Mouse (Mus musculus) common myeloid progenitor, adult 5-6 weeks (primary cell): ENCODE measurements around the gene Olfr1228. TPM values are rescaled to one million over a fixed set of nuclear protein-coding genes. Genes with fewer than 3 reads are reported as not detected.

Experiments
- ATAC-seq: replicated peaks from 2 replicates; pipeline ENCODE4 v1.8.0; 2016; ENCODE audit warnings: low read depth, mild to moderate bottlenecking, moderate TSS enrichment, inconsistent platforms; ENCODE audit not compliant: poor library complexity, severe bottlenecking
- total RNA-seq: library from RNA; stranded (forward); fragments of 200-1000, 187-1606 nt; gene quantifications from 2 replicates; pipeline ENCODE4 v1.2.3, GENCODE M21; 2017

Gene Olfr1228
- total RNA-seq: not detected in 2 replicates

- ATAC-seq: no peak
These were observed at the start of gene Olfr1228 for GRCm38 (mm10) chr2:89253962-89254361. Gene Olfr1228 (minus strand): TSS chr2:89254062.

DNA sequence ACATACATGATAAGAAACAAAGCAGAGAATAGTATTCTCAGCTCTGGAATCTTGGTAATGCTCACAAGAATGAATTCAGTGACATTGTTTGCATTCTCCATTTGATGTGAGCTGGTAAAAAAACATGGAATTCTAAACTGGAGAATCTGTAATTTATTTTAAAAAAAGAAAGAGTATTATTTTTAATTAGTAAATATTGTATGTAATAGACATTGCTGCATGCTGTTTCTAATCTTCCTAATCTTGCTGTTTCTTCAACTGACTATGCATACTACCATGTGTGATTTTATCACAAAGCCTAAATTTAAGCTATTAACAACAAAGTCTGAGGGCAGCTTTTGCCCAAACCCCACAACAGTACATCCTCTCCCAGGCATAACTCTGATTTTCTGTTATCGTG lies 43.3 kb upstream of the Olfr1228 start, which contains the start of gene Olfr1230:
Olfr1230 (minus strand) TSS at position 101 of the 400 bp plus-strand sequence.
- no peak for ATAC-seq

DNA sequence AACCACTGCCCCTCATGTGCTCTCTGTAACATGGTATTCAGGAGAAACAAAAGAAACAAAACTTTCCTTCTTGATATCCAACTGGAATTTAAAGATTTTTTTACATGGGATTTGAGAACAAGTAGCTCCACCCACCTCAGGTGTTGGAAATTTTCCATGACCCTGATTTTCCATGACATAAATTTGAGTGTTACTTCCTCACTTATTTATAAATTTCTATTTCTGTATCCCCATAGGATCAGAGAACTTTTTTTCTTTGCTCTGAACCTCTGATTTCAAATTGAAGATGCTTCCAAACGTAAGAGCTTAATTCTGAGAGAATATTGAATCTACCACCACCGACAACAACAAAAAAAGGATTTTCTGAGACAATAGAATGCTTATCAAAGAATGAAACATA lies 34.1 kb upstream of the Olfr1228 start, which contains the start of gene Olfr1229:
Olfr1229 (minus strand) TSS at position 101 of the 400 bp plus-strand sequence.
- ATAC-seq: no peak

DNA sequence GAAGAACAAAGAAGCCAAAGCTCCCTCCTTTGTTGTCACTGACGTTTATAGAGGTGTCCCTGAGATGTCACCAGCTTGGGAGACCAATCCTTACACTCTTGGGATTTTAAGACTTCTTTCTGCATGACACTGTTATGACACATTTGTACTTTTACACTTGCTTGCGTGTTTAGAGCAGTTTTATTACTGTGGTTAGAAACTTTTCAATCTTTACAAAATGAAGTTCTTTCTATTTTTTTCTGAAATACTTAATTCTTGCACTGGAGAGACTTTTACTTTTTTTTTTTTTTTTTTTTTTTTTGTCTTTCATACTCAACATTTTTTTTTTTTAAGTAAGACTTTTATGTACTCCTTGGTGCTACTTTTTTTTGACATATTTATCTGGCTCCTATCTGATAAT lies 53.9 kb downstream of the Olfr1228 start, which contains the start of gene Olfr1226:
Olfr1226 (minus strand) TSS at position 101 of the 400 bp plus-strand sequence.
- no peak for ATAC-seq

Other genes with a start within 250 kb of the Olfr1228 start
- not detected in 2 replicates for gene Olfr1215, start 247.1 kb downstream of the Olfr1228 start, total RNA-seq
- gene Olfr1216, start 235.7 kb downstream of the Olfr1228 start, total RNA-seq: not detected in 2 replicates
- gene Olfr1217, start 222.0 kb downstream of the Olfr1228 start, total RNA-seq: not detected in 2 replicates
- not detected in 2 replicates for gene Olfr1218, start 192.9 kb downstream of the Olfr1228 start, total RNA-seq
- gene Olfr1219, start 170.5 kb downstream of the Olfr1228 start, total RNA-seq: not detected in 2 replicates
- not detected in 2 replicates for gene Olfr1220, start 147.2 kb downstream of the Olfr1228 start, total RNA-seq
- not detected in 2 replicates for gene Olfr1221, start 136.8 kb downstream of the Olfr1228 start, total RNA-seq
- not detected in 2 replicates for gene Olfr1222, start 121.0 kb downstream of the Olfr1228 start, total RNA-seq
- not detected in 2 replicates for gene Olfr1223, start 102.5 kb downstream of the Olfr1228 start, total RNA-seq
- not detected in 2 replicates for gene Olfr1224-ps1, start 90.0 kb downstream of the Olfr1228 start, total RNA-seq
- not detected in 2 replicates for gene Olfr1225, start 79.4 kb downstream of the Olfr1228 start, total RNA-seq
- not detected in 2 replicates for gene Olfr1226, start 54.0 kb downstream of the Olfr1228 start, total RNA-seq
- gene Olfr1229, start 34.0 kb upstream of the Olfr1228 start, total RNA-seq: not detected in 2 replicates
- not detected in 2 replicates for gene Olfr1230, start 43.2 kb upstream of the Olfr1228 start, total RNA-seq
- gene Olfr1231, start 53.0 kb upstream of the Olfr1228 start, total RNA-seq: not detected in 2 replicates
- gene Olfr1232, start 75.6 kb upstream of the Olfr1228 start, total RNA-seq: not detected in 2 replicates
- not detected in 2 replicates for gene Olfr1233, start 88.3 kb upstream of the Olfr1228 start, total RNA-seq
- gene Olfr1234, start 110.8 kb upstream of the Olfr1228 start, total RNA-seq: not detected in 2 replicates
- gene Olfr1238, start 155.6 kb upstream of the Olfr1228 start, total RNA-seq: not detected in 2 replicates
- not detected in 2 replicates for gene Olfr1239, start 166.3 kb upstream of the Olfr1228 start, total RNA-seq
- gene Olfr1240, start 188.9 kb upstream of the Olfr1228 start, total RNA-seq: not detected in 2 replicates
- gene Olfr1241, start 233.1 kb upstream of the Olfr1228 start, total RNA-seq: not detected in 2 replicates
- not detected in 2 replicates for gene Olfr1242, start 244.3 kb upstream of the Olfr1228 start, total RNA-seq